Mouse (Mus musculus): ENCODE results near the gene Lgals4.

Lgals4 gene

GRCm38 (mm10) chr7:28808221-28808941, 25.3 kb upstream of the Lgals4 start, which contains the start of gene Hnrnpl:
Gene Hnrnpl (plus strand): TSS chr7:28808541.
- peak; percentile 29 for DNase-seq (ENCODE audit: low read depth, low spot score)

DNA sequence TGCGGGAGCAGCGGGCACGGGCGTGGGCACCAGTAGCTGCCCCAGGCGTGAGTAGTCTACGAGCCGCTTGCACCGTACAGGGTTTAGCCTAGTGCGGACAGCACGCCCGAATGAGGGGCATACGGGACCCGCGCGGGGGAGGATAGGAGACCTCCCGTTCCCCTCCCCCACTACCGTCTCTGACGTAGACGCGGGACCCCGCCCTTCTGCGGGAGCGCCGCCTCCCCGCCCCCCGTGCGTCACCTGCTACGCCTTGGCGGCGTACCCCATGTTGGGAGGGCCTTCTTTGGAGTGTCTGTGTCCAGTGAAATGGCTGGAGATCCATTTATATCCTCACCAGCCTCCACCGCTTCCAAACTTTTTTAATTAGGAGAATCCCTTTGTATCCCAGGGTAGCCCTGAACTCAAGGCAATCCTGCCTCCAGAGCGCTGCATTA, 24.7 kb upstream of the Lgals4 start:
- DNase-seq (ENCODE audit: low read depth, low spot score): peak; percentile 82

DNA sequence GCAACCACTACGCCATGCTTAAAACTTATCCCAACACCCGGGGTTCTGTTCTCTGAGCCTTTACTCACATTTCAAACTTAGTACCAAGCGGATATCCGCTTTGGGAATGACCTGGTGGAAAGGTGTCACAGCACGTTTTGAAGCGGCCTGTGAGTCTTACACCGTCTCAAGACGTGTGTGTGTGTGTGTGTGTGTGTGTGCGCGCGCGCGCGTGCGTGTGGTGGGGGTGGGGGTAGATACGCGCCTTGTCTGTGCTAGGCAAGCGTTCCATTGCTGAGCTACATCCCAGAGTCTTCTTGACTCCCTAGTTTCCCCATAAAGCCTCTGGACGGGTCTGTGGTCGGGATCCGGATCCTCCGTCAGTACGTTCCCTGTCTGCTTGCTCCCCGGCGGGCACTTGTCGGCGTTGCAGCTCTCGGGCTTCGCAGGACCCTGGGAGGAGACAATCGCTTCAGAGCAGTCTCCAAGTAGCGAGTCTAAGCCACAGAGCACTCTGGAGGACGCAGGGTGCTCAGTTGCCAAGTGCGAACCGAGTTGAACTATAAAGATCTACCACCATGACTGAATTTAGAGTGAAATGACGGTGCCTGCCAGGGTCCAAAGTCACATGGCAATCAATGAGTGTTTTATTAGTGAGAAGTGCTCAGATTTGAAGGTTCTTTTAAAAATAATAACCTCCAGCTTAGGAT, 24.1 kb upstream of the Lgals4 start:
- peak; percentile 35 for DNase-seq (ENCODE audit: low read depth, low spot score)

- peak; percentile 100 for DNase-seq (ENCODE audit: low read depth, low spot score)
Measured at GRCm38 (mm10) chr7:28810107-28811066, 23.3 kb upstream of the Lgals4 start.

DNA sequence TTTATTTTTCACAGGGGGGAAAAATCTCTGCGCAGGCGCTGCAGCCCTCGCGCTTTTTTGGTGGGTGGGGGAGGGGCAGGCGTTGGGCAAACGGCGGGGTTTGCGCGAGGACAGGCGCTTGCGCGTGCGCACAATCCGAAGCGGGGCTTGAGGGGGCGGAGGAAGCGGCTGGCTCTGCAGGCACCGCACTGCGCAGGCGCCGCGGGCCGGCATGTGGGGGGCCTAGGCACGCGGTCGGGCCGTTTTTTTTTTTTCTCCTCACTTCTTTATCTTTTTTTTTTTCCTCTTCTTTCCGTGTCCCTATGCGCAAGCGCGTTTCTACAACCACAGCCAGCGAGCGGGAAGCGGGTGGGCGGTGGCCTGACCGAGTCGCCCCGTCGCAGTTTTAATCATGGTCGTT, 22.4 kb upstream of the Lgals4 start:
- peak; percentile 85 for DNase-seq (ENCODE audit: low read depth, low spot score)

DNA sequence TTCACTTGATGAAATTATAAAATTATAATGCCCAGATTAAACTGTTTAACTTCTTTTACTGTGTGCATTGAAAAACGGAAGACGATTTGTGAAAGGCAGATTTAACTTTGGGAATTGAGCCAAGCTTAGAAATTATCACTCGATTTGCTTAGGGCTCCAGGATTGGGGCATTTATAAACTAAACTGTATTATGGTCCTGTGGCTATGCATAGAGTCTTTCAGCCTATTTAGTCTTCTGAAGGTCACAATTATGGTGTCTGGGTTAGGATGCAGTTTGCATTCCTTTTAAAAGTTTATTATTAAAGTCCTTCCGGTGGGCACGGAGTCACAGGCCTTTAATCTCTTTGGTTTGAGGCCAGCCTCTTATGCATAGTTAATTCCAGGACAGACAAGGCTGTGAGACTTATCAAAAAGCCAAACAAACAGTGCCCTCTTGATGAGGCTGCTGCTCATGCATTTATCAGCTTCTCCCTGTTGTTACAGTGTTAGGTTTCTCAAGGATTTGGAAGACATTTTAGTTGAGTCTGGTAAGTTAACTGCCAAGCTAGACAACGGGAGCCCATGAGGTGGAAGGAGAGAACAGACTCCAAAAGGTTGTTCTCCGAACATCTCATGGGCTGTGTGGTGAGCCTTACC, 21.9 kb upstream of the Lgals4 start:
- DNase-seq (ENCODE audit: low read depth, low spot score): no peak

- DNase-seq (ENCODE audit: low read depth, low spot score): no peak
Measured at GRCm38 (mm10) chr7:28812436-28812835, 21.2 kb upstream of the Lgals4 start.

- no peak for DNase-seq (ENCODE audit: low read depth, low spot score)
Measured at GRCm38 (mm10) chr7:28812949-28813348, 20.7 kb upstream of the Lgals4 start.

DNA sequence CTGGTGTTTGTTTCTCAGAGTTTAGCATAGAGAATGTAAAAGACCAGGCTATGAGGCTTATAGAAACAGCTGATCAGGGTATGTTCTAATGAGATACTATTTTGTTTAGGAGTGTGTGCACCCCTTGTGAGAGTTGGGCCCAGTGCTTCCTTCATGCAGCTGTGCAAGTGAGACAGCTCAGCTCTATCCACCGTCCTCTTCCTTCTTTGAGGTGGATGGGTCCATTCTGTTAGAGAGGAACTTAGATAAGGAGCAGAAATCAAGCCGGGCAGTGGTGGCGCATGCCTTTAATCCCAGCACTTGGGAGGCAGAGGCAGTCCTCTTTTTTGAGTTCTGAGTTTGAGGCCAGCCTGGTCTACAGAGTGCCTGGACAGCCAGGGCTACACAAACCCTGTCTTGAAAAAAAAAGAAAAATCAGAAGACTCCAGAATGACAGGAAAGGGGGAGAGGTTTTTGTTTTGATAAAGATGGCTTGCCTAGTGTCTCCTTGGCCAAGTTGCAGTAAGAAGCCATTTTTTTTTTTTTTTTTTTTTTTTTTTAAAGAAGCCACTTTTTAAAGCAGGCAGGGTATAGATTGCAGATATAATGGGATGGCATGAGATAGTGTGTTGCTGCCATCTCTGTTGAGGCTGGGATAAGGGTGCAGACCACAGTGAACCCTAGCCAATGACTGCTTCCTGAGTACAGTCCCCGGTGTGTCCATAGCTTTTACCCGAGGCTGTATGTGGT, 19.2 kb upstream of the Lgals4 start:
- DNase-seq (ENCODE audit: low read depth, low spot score): no peak

GRCm38 (mm10) chr7:28815230-28815629, 18.4 kb upstream of the Lgals4 start:
- DNase-seq (ENCODE audit: low read depth, low spot score): no peak

GRCm38 (mm10) chr7:28816201-28816600, 17.5 kb upstream of the Lgals4 start:
- DNase-seq (ENCODE audit: low read depth, low spot score): no peak

DNA sequence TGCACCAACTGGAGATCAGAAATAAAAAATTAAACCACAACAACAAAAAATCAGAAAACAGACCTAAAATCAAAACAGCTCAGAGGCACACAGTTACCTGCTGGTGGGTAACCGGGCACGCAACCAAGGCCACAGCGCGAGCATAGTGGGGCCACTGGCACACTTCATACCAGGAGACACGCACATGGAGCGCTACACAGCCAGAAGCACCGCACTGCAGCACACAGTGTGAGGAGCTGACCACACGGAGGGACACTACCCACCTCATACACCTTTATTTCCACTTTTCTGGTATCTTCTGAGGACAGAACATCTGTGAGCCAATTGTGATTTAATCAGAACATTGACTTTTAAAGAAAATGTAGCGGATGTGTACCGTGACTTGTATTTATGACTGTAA, 16.7 kb upstream of the Lgals4 start:
- no peak for DNase-seq (ENCODE audit: low read depth, low spot score)

- DNase-seq (ENCODE audit: low read depth, low spot score): no peak
Measured at GRCm38 (mm10) chr7:28817524-28817923, 16.1 kb upstream of the Lgals4 start.

DNA sequence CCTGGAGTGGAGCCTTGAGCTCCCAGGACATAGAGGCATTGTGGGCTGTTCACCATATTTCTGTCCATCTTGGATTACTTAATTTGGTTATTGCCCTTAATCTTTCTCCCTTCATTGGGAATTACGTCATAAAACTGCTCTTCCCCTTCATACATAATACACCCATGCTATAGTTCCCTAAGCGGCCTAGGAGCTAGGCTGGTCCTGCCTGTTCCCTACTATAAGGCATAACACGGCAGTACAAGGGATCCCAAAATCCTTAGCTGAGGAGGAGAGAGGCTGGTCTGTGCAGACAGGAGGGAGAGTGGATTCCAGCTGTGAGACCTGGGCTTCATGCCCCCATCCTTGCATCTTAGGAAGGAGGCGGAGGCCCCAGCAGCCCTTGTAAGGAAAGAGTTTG, 15.7 kb upstream of the Lgals4 start:
- no peak for DNase-seq (ENCODE audit: low read depth, low spot score)

DNA sequence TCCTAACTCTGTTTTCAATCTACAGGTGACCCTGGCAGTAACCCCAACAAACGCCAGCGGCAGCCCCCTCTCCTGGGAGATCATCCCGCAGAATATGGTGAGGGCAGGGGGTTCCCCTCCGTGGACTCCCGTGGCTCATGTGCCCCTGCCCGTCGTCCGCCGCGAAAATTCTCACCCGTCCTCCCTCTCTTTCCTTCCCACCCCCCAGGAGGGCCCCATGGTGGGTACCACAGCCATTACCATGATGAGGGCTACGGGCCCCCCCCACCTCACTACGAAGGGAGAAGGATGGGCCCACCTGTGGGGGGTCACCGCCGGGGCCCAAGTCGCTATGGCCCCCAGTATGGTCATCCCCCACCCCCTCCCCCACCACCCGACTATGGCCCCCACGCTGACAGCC, 15.2 kb upstream of the Lgals4 start:
- no peak for DNase-seq (ENCODE audit: low read depth, low spot score)

GRCm38 (mm10) chr7:28818861-28819452, 14.7 kb upstream of the Lgals4 start:
- no peak for DNase-seq (ENCODE audit: low read depth, low spot score)

GRCm38 (mm10) chr7:28819571-28819970, 14.1 kb upstream of the Lgals4 start:
- no peak for DNase-seq (ENCODE audit: low read depth, low spot score)

DNA sequence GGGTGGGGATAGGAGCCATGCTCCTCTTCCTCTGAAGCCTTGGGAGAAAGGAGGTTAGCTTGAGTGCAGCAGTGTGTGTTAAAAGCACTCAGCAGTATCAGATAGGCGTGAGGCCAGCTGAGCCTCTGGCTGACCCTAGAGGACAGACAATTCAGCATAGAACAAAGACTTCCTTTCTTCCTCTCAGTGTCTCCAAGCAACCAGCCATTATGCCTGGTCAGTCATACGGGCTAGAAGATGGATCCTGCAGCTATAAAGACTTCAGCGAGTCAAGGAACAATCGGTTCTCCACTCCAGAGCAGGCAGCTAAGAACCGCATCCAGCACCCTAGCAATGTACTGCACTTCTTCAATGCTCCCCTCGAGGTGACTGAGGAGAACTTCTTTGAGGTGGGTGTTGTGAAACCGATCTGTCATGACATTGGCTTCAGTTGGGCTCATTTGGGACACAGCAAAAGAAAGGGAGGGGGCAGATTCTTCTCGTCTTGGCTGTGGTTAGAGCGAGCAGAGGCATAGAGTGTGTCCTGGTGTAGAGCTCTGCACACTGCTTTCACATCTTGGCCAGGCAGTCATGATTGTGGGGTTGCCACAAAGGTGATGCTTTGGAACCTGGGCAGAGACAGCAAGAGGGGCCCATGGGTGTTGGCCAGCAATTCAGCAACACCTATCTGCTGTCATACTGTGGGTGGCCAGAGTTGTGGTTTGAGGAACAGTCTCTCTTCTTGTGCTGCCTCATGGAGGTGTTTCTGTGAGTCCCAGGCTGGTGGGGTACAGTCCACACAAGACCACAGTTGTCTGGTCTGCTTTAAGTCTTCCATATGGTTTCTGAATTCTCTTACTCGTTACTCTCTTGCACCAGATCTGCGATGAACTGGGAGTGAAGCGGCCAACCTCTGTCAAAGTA, 13.0 kb upstream of the Lgals4 start:
- DNase-seq (ENCODE audit: low read depth, low spot score): no peak

GRCm38 (mm10) chr7:28821261-28821831, 12.3 kb upstream of the Lgals4 start:
- peak; percentile 64 for DNase-seq (ENCODE audit: low read depth, low spot score)
